Mouse (Mus musculus): ENCODE results near the gene Plbd1. TPM values are rescaled to one million over a fixed set of nuclear protein-coding genes. Genes with fewer than 3 reads are reported as not detected.

The Plbd1 gene
- polyA plus RNA-seq (2015; fragmentation: Nextera tagmentation; extraction: Ambion mirVana) = 108 and 116 TPM in 2 replicates

GRCm38 (mm10) chr6:136661706-136662016 lies at the start of gene Plbd1:
Plbd1 (minus strand) TSS chr6:136661928.
- WGBS = 3% methylated on average over 19 of the region's 19 CpGs
- Histone ChIP-seq H3K9me3 (ENCODE audit: control insufficient read depth) (no peaks in the 10 kb centered on the region), H3K4me2 (replicated peaks; ENCODE audit: low read depth) (peak within 1 kb of the TSS; percentile 81), H3K4me1 (replicated peaks; ENCODE audit: control insufficient read depth, insufficient read depth, low read length) (peaks cover 4% of the 10 kb centered on the region; the same call in 1 of the 2 replicates), H3K4me3 (ENCODE audit: low read depth, low read length) (peak within 1 kb of the TSS; percentile 47), H3K36me3 (ENCODE audit: control insufficient read depth, insufficient read depth) (no peaks in the 10 kb centered on the region), H3K9ac (ENCODE audit: low read depth, low read length) (peak within 1 kb of the TSS; percentile 50; the same call in 1 of the 2 replicates), H3K27me3 (replicated peaks; ENCODE audit: control insufficient read depth, insufficient read depth, low read length) (0 out of 2 replicates have a peak, but pooled peaks cover 4% of the 10 kb centered on the region), H3K27ac (ENCODE audit: low read depth, low read length) (peak within 1 kb of the TSS; percentile 84)
- no peak for TF ChIP-seq CTCF (IDR thresholded peaks at IDR 0.05; ENCODE audit: low read depth)
- ATAC-seq = peak; percentile 81

GRCm38 (mm10) chr6:136710408-136710807 lies 48.7 kb upstream of the Plbd1 start:
- no peak overlapping the region for H3K4me3 ChIP-seq (ENCODE audit: low read depth, low read length)
- peaks cover 54% of the 10 kb centered on the region for H3K36me3 ChIP-seq (ENCODE audit: control insufficient read depth, insufficient read depth)
- TF ChIP-seq CTCF (IDR thresholded peaks at IDR 0.05; ENCODE audit: low read depth) = no peak
- no peak overlapping the region for H3K27ac ChIP-seq (ENCODE audit: low read depth, low read length)
- no peak overlapping the region for H3K9ac ChIP-seq (ENCODE audit: low read depth, low read length)
- H3K9me3 ChIP-seq (ENCODE audit: control insufficient read depth) = no peaks in the 10 kb centered on the region
- H3K4me1 ChIP-seq (replicated peaks; ENCODE audit: control insufficient read depth, insufficient read depth, low read length) = no peaks in the 10 kb centered on the region
- no peaks in the 10 kb centered on the region for H3K27me3 ChIP-seq (replicated peaks; ENCODE audit: control insufficient read depth, insufficient read depth, low read length)
- ATAC-seq = no peak
- H3K4me2 ChIP-seq (replicated peaks; ENCODE audit: low read depth) = no peak overlapping the region
- 94% methylated on average over 5 of the region's 5 CpGs for WGBS

- no peak for TF ChIP-seq CTCF (IDR thresholded peaks at IDR 0.05; ENCODE audit: low read depth)
- Histone ChIP-seq H3K9ac (ENCODE audit: low read depth, low read length) (no peak overlapping the region), H3K9me3 (ENCODE audit: control insufficient read depth) (no peaks in the 10 kb centered on the region), H3K4me3 (ENCODE audit: low read depth, low read length) (no peak overlapping the region), H3K4me2 (replicated peaks; ENCODE audit: low read depth) (no peak overlapping the region), H3K27ac (ENCODE audit: low read depth, low read length) (no peak overlapping the region), H3K4me1 (replicated peaks; ENCODE audit: control insufficient read depth, insufficient read depth, low read length) (no peaks in the 10 kb centered on the region), H3K36me3 (ENCODE audit: control insufficient read depth, insufficient read depth) (peaks cover 68% of the 10 kb centered on the region), H3K27me3 (replicated peaks; ENCODE audit: control insufficient read depth, insufficient read depth, low read length) (no peaks in the 10 kb centered on the region)
- no peak for ATAC-seq
- whole genome bisulfite sequencing = 86% methylated on average over 6 of the region's 6 CpGs
Observed at GRCm38 (mm10) chr6:136708597-136708996, 46.9 kb upstream of the Plbd1 start.

GRCm38 (mm10) chr6:136701878-136702277 lies 40.1 kb upstream of the Plbd1 start:
- Histone ChIP-seq H3K4me1 (replicated peaks; ENCODE audit: control insufficient read depth, insufficient read depth, low read length) (no peaks in the 10 kb centered on the region), H3K27ac (ENCODE audit: low read depth, low read length) (no peak overlapping the region), H3K27me3 (replicated peaks; ENCODE audit: control insufficient read depth, insufficient read depth, low read length) (no peaks in the 10 kb centered on the region), H3K9me3 (ENCODE audit: control insufficient read depth) (no peaks in the 10 kb centered on the region), H3K36me3 (ENCODE audit: control insufficient read depth, insufficient read depth) (peaks cover 72% of the 10 kb centered on the region), H3K4me2 (replicated peaks; ENCODE audit: low read depth) (no peak overlapping the region), H3K9ac (ENCODE audit: low read depth, low read length) (no peak overlapping the region), H3K4me3 (ENCODE audit: low read depth, low read length) (no peak overlapping the region)
- WGBS = 81% methylated on average over 3 of the region's 3 CpGs
- no peak for ATAC-seq
- no peak for TF ChIP-seq CTCF (IDR thresholded peaks at IDR 0.05; ENCODE audit: low read depth)

- TF ChIP-seq CTCF (IDR thresholded peaks at IDR 0.05; ENCODE audit: low read depth) = no peak
- peaks cover 66% of the 10 kb centered on the region for H3K36me3 ChIP-seq (ENCODE audit: control insufficient read depth, insufficient read depth)
- 84% methylated on average over 5 of the region's 5 CpGs for WGBS
- no peaks in the 10 kb centered on the region for H3K4me1 ChIP-seq (replicated peaks; ENCODE audit: control insufficient read depth, insufficient read depth, low read length)
- no peak overlapping the region for H3K9ac ChIP-seq (ENCODE audit: low read depth, low read length)
- no peak overlapping the region for H3K27ac ChIP-seq (ENCODE audit: low read depth, low read length)
- no peaks in the 10 kb centered on the region for H3K27me3 ChIP-seq (replicated peaks; ENCODE audit: control insufficient read depth, insufficient read depth, low read length)
- no peak for ATAC-seq
- no peaks in the 10 kb centered on the region for H3K9me3 ChIP-seq (ENCODE audit: control insufficient read depth)
- H3K4me2 ChIP-seq (replicated peaks; ENCODE audit: low read depth) = no peak overlapping the region
- H3K4me3 ChIP-seq (ENCODE audit: low read depth, low read length) = no peak overlapping the region
Observed at GRCm38 (mm10) chr6:136701185-136701584, 39.5 kb upstream of the Plbd1 start.

GRCm38 (mm10) chr6:136691314-136691713 lies 29.6 kb upstream of the Plbd1 start:
- Histone ChIP-seq H3K4me1 (replicated peaks; ENCODE audit: control insufficient read depth, insufficient read depth, low read length) (no peaks in the 10 kb centered on the region), H3K27ac (ENCODE audit: low read depth, low read length) (no peak overlapping the region), H3K4me2 (replicated peaks; ENCODE audit: low read depth) (no peak overlapping the region), H3K27me3 (replicated peaks; ENCODE audit: control insufficient read depth, insufficient read depth, low read length) (no peaks in the 10 kb centered on the region), H3K9ac (ENCODE audit: low read depth, low read length) (no peak overlapping the region), H3K36me3 (ENCODE audit: control insufficient read depth, insufficient read depth) (no peaks in the 10 kb centered on the region), H3K4me3 (ENCODE audit: low read depth, low read length) (no peak overlapping the region), H3K9me3 (ENCODE audit: control insufficient read depth) (no peaks in the 10 kb centered on the region)
- no peak for ATAC-seq
- WGBS = 94% methylated on average over 6 of the region's 6 CpGs
- peak; percentile 47 for TF ChIP-seq CTCF (IDR thresholded peaks at IDR 0.05; ENCODE audit: low read depth)

- Histone ChIP-seq H3K4me3 (ENCODE audit: low read depth, low read length) (no peak overlapping the region), H3K27ac (ENCODE audit: low read depth, low read length) (no peak overlapping the region), H3K4me1 (replicated peaks; ENCODE audit: control insufficient read depth, insufficient read depth, low read length) (no peaks in the 10 kb centered on the region), H3K9me3 (ENCODE audit: control insufficient read depth) (no peaks in the 10 kb centered on the region), H3K27me3 (replicated peaks; ENCODE audit: control insufficient read depth, insufficient read depth, low read length) (no peaks in the 10 kb centered on the region), H3K36me3 (ENCODE audit: control insufficient read depth, insufficient read depth) (no peaks in the 10 kb centered on the region), H3K9ac (ENCODE audit: low read depth, low read length) (no peak overlapping the region), H3K4me2 (replicated peaks; ENCODE audit: low read depth) (no peak overlapping the region)
- no peak for ATAC-seq
- TF ChIP-seq CTCF (IDR thresholded peaks at IDR 0.05; ENCODE audit: low read depth) = no peak
- 86% methylated on average over 5 of the region's 5 CpGs for WGBS
Observed at GRCm38 (mm10) chr6:136690527-136690926, 28.8 kb upstream of the Plbd1 start.

Data from intestine, postnatal 0 days (tissue).